Mouse (Mus musculus) CH12.LX (cell line): ENCODE measurements at regions not wholly inside any gene's neighbourhood (a gene's known extent, or its start where the extent isn't known, plus 50 kb on each side); places are given as distances from the start of the nearest gene placed in this dataset.

ENCODE experiments used
- DNase-seq: peaks from one replicate; pipeline ENCODE4 v3.0.0-alpha.2; 2013; ENCODE audit errors: extremely low read depth
- H3K27ac ChIP-seq: 2 replicates; pipeline ENCODE4 v1.5.1; 2012; ENCODE audit warnings: low read depth, mild to moderate bottlenecking, control low read depth, moderate library complexity; ENCODE audit not compliant: insufficient read depth
- H3K27me3 ChIP-seq: replicated peaks from 2 replicates; pipeline ENCODE3; 2012; ENCODE audit warnings: inconsistent platforms
- H3K36me3 ChIP-seq, 2 experiments: replicated peaks in 1 of 2; 2 replicates each; pipeline versions ENCODE3 to v1.6.1; 2012; ENCODE audit warnings: inconsistent platforms in 1 of 2, low read length in 1 of 2, mild to moderate bottlenecking in 1 of 2, mixed read lengths in 1 of 2, moderate library complexity in 1 of 2; ENCODE audit not compliant: control insufficient read depth in 1 of 2, insufficient read depth in 1 of 2
- H3K4me1 ChIP-seq, 2 experiments: 2 replicates each; pipeline ENCODE4 v1.6.1; 2012; ENCODE audit warnings: inconsistent platforms in 1 of 2, moderate library complexity in 1 of 2; ENCODE audit not compliant: insufficient read depth in 2 of 2, control insufficient read depth in 1 of 2
- H3K4me2 ChIP-seq: 2 replicates; pipeline ENCODE4 v1.6.1; 2012; ENCODE audit warnings: low read depth, mild to moderate bottlenecking, control low read depth; ENCODE audit not compliant: poor library complexity, insufficient read depth, severe bottlenecking
- H3K4me3 ChIP-seq, 3 experiments: fragments of 150-350 bp in 1 of 3; sonication (generic) in 1 of 3; replicated peaks in 1 of 3; 2 replicates each; pipeline versions ENCODE3 to v1.5.1; 2011 to 2012; ENCODE audit warnings: low read depth in 2 of 3, low read length in 2 of 3, mild to moderate bottlenecking in 2 of 3, moderate library complexity in 2 of 3, control low read depth in 1 of 3, improper control_type of control experiment in 1 of 3, inconsistent platforms in 1 of 3, mixed read lengths in 1 of 3; ENCODE audit not compliant: poor library complexity in 1 of 3
- H3K79me2 ChIP-seq: replicated peaks from 2 replicates; pipeline ENCODE4 v1.6.1; 2012; ENCODE audit warnings: mild to moderate bottlenecking, moderate library complexity; ENCODE audit not compliant: control insufficient read depth, poor library complexity, insufficient read depth, severe bottlenecking; ENCODE audit errors: extremely low read depth
- H3K9ac ChIP-seq: 2 replicates; pipeline ENCODE4 v1.6.1; 2012; ENCODE audit warnings: low read depth, mild to moderate bottlenecking, control low read depth, moderate library complexity; ENCODE audit not compliant: insufficient read depth
- H3K9me3 ChIP-seq: replicated peaks from 2 replicates; pipeline ENCODE3; 2012; ENCODE audit warnings: low read length, inconsistent platforms, mixed read lengths
- ELF1 ChIP-seq: IDR thresholded peaks from 2 replicates; pipeline ENCODE4 v1.6.1; 2014; ENCODE audit warnings: low read depth, mild to moderate bottlenecking, inconsistent platforms, low read length, improper control_type of control experiment
- JUN ChIP-seq: IDR thresholded peaks from 2 replicates; pipeline ENCODE4 v1.6.1; 2011; ENCODE audit warnings: low read depth, mild to moderate bottlenecking, low read length, improper control_type of control experiment, moderate library complexity; ENCODE audit not compliant: insufficient read depth
- KAT2A ChIP-seq: IDR thresholded peaks from 2 replicates; pipeline ENCODE4 v1.6.1; 2012; ENCODE audit warnings: low read length, improper control_type of control experiment, inconsistent platforms; ENCODE audit not compliant: insufficient replicate concordance
- MAFK ChIP-seq: IDR thresholded peaks from 2 replicates; pipeline ENCODE4 v1.6.1; 2011; ENCODE audit warnings: low read length, improper control_type of control experiment; ENCODE audit not compliant: insufficient replicate concordance
- NELFE ChIP-seq: IDR thresholded peaks from 2 replicates; pipeline ENCODE4 v1.6.1; 2011; ENCODE audit warnings: low read depth, low read length, improper control_type of control experiment
- POLR2A ChIP-seq: IDR thresholded peaks from 2 replicates; pipeline ENCODE4 v1.6.1; 2011; ENCODE audit warnings: low read depth, mild to moderate bottlenecking, improper control_type of control experiment, low read length
- RCOR1 ChIP-seq: conservative IDR thresholded peaks from 2 replicates; pipeline ENCODE4 v1.6.1; 2012; ENCODE audit warnings: low read depth, mild to moderate bottlenecking, inconsistent platforms, low read length, improper control_type of control experiment
- TBP ChIP-seq: conservative IDR thresholded peaks from 2 replicates; pipeline ENCODE4 v1.6.1; 2011; ENCODE audit warnings: low read depth, low read length, improper control_type of control experiment
- UBTF ChIP-seq: IDR thresholded peaks from 2 replicates; pipeline ENCODE4 v1.6.1; 2012; ENCODE audit warnings: low read depth, mild to moderate bottlenecking, inconsistent platforms, low read length, improper control_type of control experiment, moderate library complexity
- ZKSCAN1 ChIP-seq: IDR thresholded peaks from 2 replicates; pipeline ENCODE4 v1.6.1; 2012; ENCODE audit warnings: low read depth, inconsistent platforms, low read length, improper control_type of control experiment, borderline replicate concordance
- ZNF384 ChIP-seq: IDR thresholded peaks from 2 replicates; pipeline ENCODE4 v1.6.1; 2012; ENCODE audit warnings: low read depth, low read length, improper control_type of control experiment, inconsistent platforms
- dilution Hi-C: fragments of 300-500 bp; cut with MboI; formaldehyde crosslinking; loops from 2 replicates; pipeline ENCODE4 v1.14.3; 2020; ENCODE audit warnings: low sequenced_read_pairs; ENCODE audit not compliant: extremely low pct_unique_long_range_greater_than_20kb, extremely low pct_ligation_motif_present
- in situ Hi-C: fragments of 300-500 bp; cut with MboI; formaldehyde crosslinking; loops from 3 replicates; pipeline ENCODE4 v1.14.3; 2019; ENCODE audit warnings: low sequenced_read_pairs, low pct_ligation_motif_present, low pct_unique_long_range_greater_than_20kb, mixed read lengths

GRCm38 (mm10) chr3:133748756-133749737, 204.1 kb upstream of the Tet2 start:
- peak overlapping the region; percentile 72 for H3K9ac ChIP-seq
- DNase-seq, result peak; percentile 96
- no peaks in the 10 kb centered on the region for H3K27me3 ChIP-seq
- dilution Hi-C loops, result no loop called here
- peaks cover 28 to 73% of the 10 kb centered on the region in 2 experiments for H3K4me1 ChIP-seq
- TF ChIP-seq POLR2A (peak; percentile 97), NELFE (no peak), UBTF (peak; percentile 87), TBP (peak; percentile 98)
- H3K79me2 ChIP-seq, result peaks cover 32% of the 10 kb centered on the region
- H3K36me3 ChIP-seq, result peaks cover 0 to 2% of the 10 kb centered on the region in 2 experiments
- H3K27ac ChIP-seq, result peak overlapping the region; percentile 79
- peak overlapping the region; percentile 14 to 32 (median 29) for H3K4me3 ChIP-seq
- peaks cover 2% of the 10 kb centered on the region for H3K9me3 ChIP-seq
- in situ Hi-C loops, result no loop called here
- peak overlapping the region; percentile 89 for H3K4me2 ChIP-seq

GRCm38 (mm10) chr3:133750061-133750460, 205.1 kb upstream of the Tet2 start:
- Histone ChIP-seq H3K27me3 (no peaks in the 10 kb centered on the region), H3K4me3 (peak overlapping the region in 1 of 3 experiments; percentile 38), H3K79me2 (peaks cover 24% of the 10 kb centered on the region), H3K9me3 (peaks cover 2% of the 10 kb centered on the region)
- no peak for TF ChIP-seq JUN
- TF ChIP-seq ELF1, result no peak
- TF ChIP-seq ZNF384, result no peak
- TF ChIP-seq RCOR1, result no peak
- TF ChIP-seq MAFK, result no peak
- TF ChIP-seq ZKSCAN1, result no peak
- no peak for TF ChIP-seq KAT2A
- TF ChIP-seq, all 38 proteins: peak for 0
- Histone ChIP-seq H3K9ac (no peak overlapping the region; the same call in 1 of the 2 replicates), H3K27ac (peak overlapping the region; percentile 79), H3K4me1 (peaks cover 25 to 78% of the 10 kb centered on the region in 2 experiments), H3K36me3 (peaks cover 0 to 2% of the 10 kb centered on the region in 2 experiments), H3K4me2 (peak overlapping the region; percentile 89)
- in situ Hi-C loops, result loop anchor here (10.0 kb wide), 1 partner anchor 415 kb away; no protein-coding TSS in a partner anchor
- no peak for DNase-seq
- dilution Hi-C loops, result no loop called here
